Mouse (Mus musculus): Measurements from ENCODE around the gene Gpr3. TPM values are rescaled to one million over a fixed set of nuclear protein-coding genes. Genes with fewer than 3 reads are reported as not detected.

The Gpr3 gene
- polyA plus RNA-seq, 1 experiment from 2014 or later, result not detected

DNA sequence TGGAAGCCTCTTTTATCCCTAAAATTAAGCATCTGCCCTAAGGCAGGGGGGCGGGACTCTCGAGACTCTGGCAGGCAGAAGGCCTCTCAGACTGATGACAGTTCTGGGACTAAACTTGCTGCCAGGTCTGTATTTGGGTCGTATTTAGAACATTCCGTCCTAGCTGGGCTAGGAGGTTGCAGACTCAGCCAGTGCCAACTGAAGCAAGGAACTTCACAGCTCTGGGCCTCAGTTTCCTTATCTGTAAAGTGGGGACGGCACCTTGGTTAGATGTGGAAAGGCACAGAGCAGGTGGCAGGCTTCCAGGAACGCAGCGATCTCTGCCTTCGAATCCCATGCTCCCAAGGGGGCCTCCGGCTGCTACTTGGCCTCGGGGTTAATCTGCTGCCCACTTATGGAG lies 13.7 kb upstream of the Gpr3 start:
- H3K4me2 ChIP-seq, result no peak overlapping the region
- H3K4me1 ChIP-seq (replicated peaks; ENCODE audit: control insufficient read depth, insufficient read depth, low read length), result 0 out of 2 replicates have a peak, but pooled peaks cover under 1% of the 10 kb centered on the region
- no peak overlapping the region for H3K4me3 ChIP-seq (ENCODE audit: low read depth, low read length)
- 65% methylated on average over 10 of the region's 10 CpGs for WGBS
- H3K9ac ChIP-seq (ENCODE audit: low read depth, low read length), result no peak overlapping the region
- no peak for DNase-seq (ENCODE audit: low spot score)
- no peaks in the 10 kb centered on the region for H3K36me3 ChIP-seq (ENCODE audit: control insufficient read depth, insufficient read depth, low read length)
- ATAC-seq (replicated peaks; ENCODE audit: low FRiP score), result no peak
- H3K27me3 ChIP-seq (replicated peaks; ENCODE audit: control insufficient read depth, insufficient read depth, low read length), result peaks cover 17% of the 10 kb centered on the region
- H3K27ac ChIP-seq (ENCODE audit: low read depth, low read length), result no peak overlapping the region
- no peaks in the 10 kb centered on the region for H3K9me3 ChIP-seq (ENCODE audit: control insufficient read depth, low read length)

DNA sequence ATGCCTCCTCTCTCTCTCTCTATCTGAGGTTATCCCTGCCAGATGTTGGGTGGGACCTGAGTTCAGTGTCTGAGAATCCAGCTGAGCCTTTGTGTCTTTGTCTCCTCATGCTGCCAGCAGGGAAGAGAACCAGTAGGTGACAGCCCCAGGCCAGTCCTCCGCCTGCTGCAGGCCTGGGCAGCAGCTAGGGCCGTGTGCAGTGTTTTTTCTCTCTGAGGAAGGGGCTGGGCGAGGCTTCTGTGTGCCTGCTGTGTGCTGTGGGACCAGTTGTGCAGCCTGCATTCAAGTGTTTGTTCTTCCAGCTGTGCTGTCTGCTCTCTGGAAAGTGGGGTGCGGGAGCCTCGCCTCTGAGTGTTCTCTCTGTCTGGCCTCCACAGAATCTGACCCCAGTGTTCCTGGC lies 11.5 kb upstream of the Gpr3 start:
- Histone ChIP-seq H3K27ac (ENCODE audit: low read depth, low read length) (no peak overlapping the region), H3K4me3 (ENCODE audit: low read depth, low read length) (no peak overlapping the region), H3K27me3 (replicated peaks; ENCODE audit: control insufficient read depth, insufficient read depth, low read length) (peaks cover 35% of the 10 kb centered on the region), H3K9ac (ENCODE audit: low read depth, low read length) (no peak overlapping the region), H3K36me3 (ENCODE audit: control insufficient read depth, insufficient read depth, low read length) (no peaks in the 10 kb centered on the region), H3K4me1 (replicated peaks; ENCODE audit: control insufficient read depth, insufficient read depth, low read length) (0 out of 2 replicates have a peak, but pooled peaks cover 6% of the 10 kb centered on the region), H3K9me3 (ENCODE audit: control insufficient read depth, low read length) (no peaks in the 10 kb centered on the region), H3K4me2 (no peak overlapping the region)
- WGBS, result 64% methylated on average over 5 of the region's 5 CpGs
- ATAC-seq (replicated peaks; ENCODE audit: low FRiP score) (no peak), DNase-seq (ENCODE audit: low spot score) (no peak)

DNA sequence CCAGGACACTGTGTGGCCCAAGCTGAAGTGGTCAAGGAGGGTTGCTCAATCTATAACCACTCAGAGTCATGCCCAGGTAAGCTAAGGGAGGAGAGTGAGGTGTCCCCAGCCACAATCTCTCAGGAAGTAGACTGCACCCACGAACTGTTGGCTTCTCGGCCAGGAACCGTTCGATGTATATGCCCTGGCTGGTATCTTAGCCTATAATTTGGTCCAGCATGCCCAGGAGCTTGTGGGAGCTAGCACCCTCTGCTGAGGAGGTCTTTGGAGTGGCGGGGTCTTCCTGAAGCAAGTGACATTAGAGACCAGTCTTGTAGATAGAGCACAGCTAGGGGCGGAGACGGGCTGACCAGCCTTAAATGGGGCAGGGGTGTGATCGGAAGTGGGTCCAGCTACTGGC lies 9.4 kb upstream of the Gpr3 start:
- ATAC-seq (replicated peaks; ENCODE audit: low FRiP score) (no peak), DNase-seq (ENCODE audit: low spot score) (no peak)
- H3K4me3 ChIP-seq (ENCODE audit: low read depth, low read length), result no peak overlapping the region
- H3K36me3 ChIP-seq (ENCODE audit: control insufficient read depth, insufficient read depth, low read length), result no peaks in the 10 kb centered on the region
- H3K4me2 ChIP-seq, result no peak overlapping the region
- 0 out of 2 replicates have a peak, but pooled peaks cover 6% of the 10 kb centered on the region for H3K4me1 ChIP-seq (replicated peaks; ENCODE audit: control insufficient read depth, insufficient read depth, low read length)
- 70% methylated on average over 8 of the region's 8 CpGs for WGBS
- H3K27ac ChIP-seq (ENCODE audit: low read depth, low read length), result no peak overlapping the region
- H3K27me3 ChIP-seq (replicated peaks; ENCODE audit: control insufficient read depth, insufficient read depth, low read length), result peaks cover 35% of the 10 kb centered on the region
- no peaks in the 10 kb centered on the region for H3K9me3 ChIP-seq (ENCODE audit: control insufficient read depth, low read length)
- no peak overlapping the region for H3K9ac ChIP-seq (ENCODE audit: low read depth, low read length)

DNA sequence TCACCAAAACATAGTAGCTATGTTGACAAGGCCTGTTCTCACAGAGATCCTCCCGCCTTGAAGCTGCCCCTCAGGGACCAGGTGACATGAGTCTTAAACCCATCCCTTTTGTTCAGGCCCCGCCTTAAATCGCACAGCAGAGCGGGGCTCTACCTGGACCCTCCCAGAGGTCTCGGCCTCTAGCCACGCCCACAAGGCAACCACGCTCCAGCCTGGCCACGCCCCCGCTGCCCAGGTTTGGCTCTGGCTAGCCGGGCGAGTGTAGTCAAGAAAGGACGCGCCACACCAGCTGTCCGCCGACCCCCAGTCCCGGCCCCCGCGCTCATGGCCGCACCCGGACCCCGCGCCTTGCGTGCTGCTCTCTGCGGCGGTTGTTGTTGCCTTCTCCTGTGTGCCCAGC lies 8.3 kb upstream of the Gpr3 start:
- no peak for DNase-seq (ENCODE audit: low spot score)
- Histone ChIP-seq H3K27ac (ENCODE audit: low read depth, low read length) (no peak overlapping the region), H3K27me3 (replicated peaks; ENCODE audit: control insufficient read depth, insufficient read depth, low read length) (peaks cover 35% of the 10 kb centered on the region), H3K4me3 (ENCODE audit: low read depth, low read length) (peak overlapping the region; percentile 27), H3K4me1 (replicated peaks; ENCODE audit: control insufficient read depth, insufficient read depth, low read length) (0 out of 2 replicates have a peak, but pooled peaks cover 6% of the 10 kb centered on the region), H3K4me2 (peak overlapping the region; percentile 57), H3K9ac (ENCODE audit: low read depth, low read length) (0 out of 2 replicates have a peak overlapping the region, but pooled peaks have one; percentile 32), H3K9me3 (ENCODE audit: control insufficient read depth, low read length) (no peaks in the 10 kb centered on the region), H3K36me3 (ENCODE audit: control insufficient read depth, insufficient read depth, low read length) (no peaks in the 10 kb centered on the region)
- WGBS, result 4% methylated on average over 25 of the region's 25 CpGs
- no peak for ATAC-seq (replicated peaks; ENCODE audit: low FRiP score)

DNA sequence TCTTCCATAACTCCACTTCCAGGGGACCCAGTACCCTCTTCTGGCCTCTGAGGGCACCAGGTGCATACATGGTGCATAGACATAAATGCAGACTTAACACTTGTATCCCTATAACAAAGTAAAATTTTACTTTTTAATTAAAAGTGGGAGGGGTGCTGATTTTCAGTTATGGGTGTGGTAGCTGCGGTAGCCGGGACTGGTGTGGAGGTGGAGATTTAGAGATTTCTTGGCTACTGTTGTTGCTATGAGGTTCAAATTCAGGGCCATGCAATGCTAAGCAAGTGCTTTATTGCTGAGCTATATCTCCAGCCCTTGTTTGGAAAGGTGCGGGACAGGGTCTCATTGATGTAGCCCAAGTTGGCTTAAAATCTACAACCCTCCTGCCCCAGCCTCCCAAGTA lies 6.4 kb upstream of the Gpr3 start:
- Histone ChIP-seq H3K36me3 (ENCODE audit: control insufficient read depth, insufficient read depth, low read length) (no peaks in the 10 kb centered on the region), H3K27ac (ENCODE audit: low read depth, low read length) (no peak overlapping the region), H3K4me3 (ENCODE audit: low read depth, low read length) (no peak overlapping the region), H3K4me2 (no peak overlapping the region), H3K9ac (ENCODE audit: low read depth, low read length) (no peak overlapping the region), H3K9me3 (ENCODE audit: control insufficient read depth, low read length) (no peaks in the 10 kb centered on the region), H3K4me1 (replicated peaks; ENCODE audit: control insufficient read depth, insufficient read depth, low read length) (0 out of 2 replicates have a peak, but pooled peaks cover 6% of the 10 kb centered on the region), H3K27me3 (replicated peaks; ENCODE audit: control insufficient read depth, insufficient read depth, low read length) (peaks cover 42% of the 10 kb centered on the region)
- ATAC-seq (replicated peaks; ENCODE audit: low FRiP score) (no peak), DNase-seq (ENCODE audit: low spot score) (no peak)
- 73% methylated on average over 3 of the region's 3 CpGs for WGBS

DNA sequence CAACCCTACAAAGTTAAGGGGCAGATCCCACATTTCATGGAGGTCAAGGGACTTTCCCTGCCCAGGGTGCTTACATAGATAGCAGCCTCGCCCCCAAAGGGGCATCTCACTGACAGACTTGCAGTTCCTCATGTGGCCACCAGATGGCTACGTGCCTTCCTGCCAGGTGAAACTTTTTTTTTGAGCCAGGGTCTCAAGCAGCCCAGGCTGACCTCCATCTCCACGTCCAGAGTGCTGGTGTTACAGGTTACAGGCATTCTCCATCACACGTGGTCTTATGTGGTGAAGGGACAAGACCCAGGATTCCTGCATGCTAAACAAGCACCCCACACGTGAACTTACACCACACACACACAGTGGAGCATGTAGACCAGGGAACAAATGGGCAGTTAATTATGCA lies 5.3 kb upstream of the Gpr3 start:
- DNase-seq (ENCODE audit: low spot score) (no peak), ATAC-seq (replicated peaks; ENCODE audit: low FRiP score) (no peak)
- 4% methylated on average over 5 of the region's 5 CpGs for whole genome bisulfite sequencing
- no peak overlapping the region for H3K9ac ChIP-seq (ENCODE audit: low read depth, low read length)
- H3K27me3 ChIP-seq (replicated peaks; ENCODE audit: control insufficient read depth, insufficient read depth, low read length), result peaks cover 50% of the 10 kb centered on the region
- H3K4me3 ChIP-seq (ENCODE audit: low read depth, low read length), result no peak overlapping the region
- H3K36me3 ChIP-seq (ENCODE audit: control insufficient read depth, insufficient read depth, low read length), result no peaks in the 10 kb centered on the region
- H3K9me3 ChIP-seq (ENCODE audit: control insufficient read depth, low read length), result no peaks in the 10 kb centered on the region
- H3K27ac ChIP-seq (ENCODE audit: low read depth, low read length), result no peak overlapping the region
- H3K4me2 ChIP-seq, result no peak overlapping the region
- peaks cover 8% of the 10 kb centered on the region; the same call in 1 of the 2 replicates for H3K4me1 ChIP-seq (replicated peaks; ENCODE audit: control insufficient read depth, insufficient read depth, low read length)

DNA sequence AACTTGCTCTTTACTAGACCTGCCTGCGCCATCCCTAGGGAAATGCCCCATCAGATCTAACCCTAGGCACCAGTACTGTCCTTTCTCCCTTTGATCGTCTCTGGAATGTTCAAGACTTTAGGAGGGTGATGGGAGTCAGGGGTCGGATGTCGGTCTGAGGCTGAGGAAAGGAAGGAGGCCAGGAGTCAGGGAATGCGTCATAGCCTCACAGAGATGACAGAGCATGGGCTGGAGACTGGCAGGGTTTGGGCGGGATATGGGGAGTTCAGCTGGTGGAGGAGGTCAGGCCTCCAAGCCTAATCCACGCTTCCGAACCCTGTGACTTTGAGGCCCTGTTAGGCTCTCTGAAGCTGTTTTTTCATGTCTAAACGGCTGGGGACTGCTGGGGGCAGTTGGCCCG lies 1.3 kb upstream of the Gpr3 start:
- Histone ChIP-seq H3K4me1 (replicated peaks; ENCODE audit: control insufficient read depth, insufficient read depth, low read length) (peaks cover 8% of the 10 kb centered on the region; the same call in 1 of the 2 replicates), H3K9ac (ENCODE audit: low read depth, low read length) (no peak overlapping the region), H3K4me2 (no peak overlapping the region; the same call in 1 of the 2 replicates), H3K4me3 (ENCODE audit: low read depth, low read length) (no peak overlapping the region), H3K27ac (ENCODE audit: low read depth, low read length) (no peak overlapping the region), H3K9me3 (ENCODE audit: control insufficient read depth, low read length) (no peaks in the 10 kb centered on the region), H3K36me3 (ENCODE audit: control insufficient read depth, insufficient read depth, low read length) (no peaks in the 10 kb centered on the region), H3K27me3 (replicated peaks; ENCODE audit: control insufficient read depth, insufficient read depth, low read length) (peaks cover 53% of the 10 kb centered on the region)
- no peak for ATAC-seq (replicated peaks; ENCODE audit: low FRiP score)
- WGBS, result 19% methylated on average over 10 of the region's 10 CpGs
- DNase-seq (ENCODE audit: low spot score), result no peak

DNA sequence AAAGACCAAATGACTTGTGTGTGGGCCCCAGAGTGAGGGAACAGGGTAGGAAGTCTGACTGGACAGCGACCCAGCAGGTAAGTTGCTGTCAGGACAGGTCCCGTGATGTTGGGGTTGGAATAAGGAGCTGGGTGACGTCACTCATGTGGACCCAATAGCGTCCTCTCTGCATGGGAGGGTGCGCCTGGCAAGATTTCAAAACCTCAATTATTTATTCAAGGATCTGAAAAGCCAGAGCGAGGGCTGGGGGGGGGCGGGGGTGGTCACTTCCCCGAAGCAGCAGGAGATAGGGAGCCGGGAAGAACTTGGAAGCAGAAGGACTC lies 893 bp upstream of the Gpr3 start:
- Histone ChIP-seq H3K4me3 (ENCODE audit: low read depth, low read length) (no peak overlapping the region; the same call in 1 of the 2 replicates), H3K27me3 (replicated peaks; ENCODE audit: control insufficient read depth, insufficient read depth, low read length) (peaks cover 57% of the 10 kb centered on the region), H3K4me1 (replicated peaks; ENCODE audit: control insufficient read depth, insufficient read depth, low read length) (peaks cover 8% of the 10 kb centered on the region; the same call in 1 of the 2 replicates), H3K4me2 (peak overlapping the region; percentile 97), H3K9me3 (ENCODE audit: control insufficient read depth, low read length) (no peaks in the 10 kb centered on the region), H3K27ac (ENCODE audit: low read depth, low read length) (no peak overlapping the region), H3K36me3 (ENCODE audit: control insufficient read depth, insufficient read depth, low read length) (no peaks in the 10 kb centered on the region), H3K9ac (ENCODE audit: low read depth, low read length) (no peak overlapping the region)
- DNase-seq (ENCODE audit: low spot score) (no peak), ATAC-seq (replicated peaks; ENCODE audit: low FRiP score) (no peak)
- WGBS, result 4% methylated on average over 9 of the region's 9 CpGs

DNA sequence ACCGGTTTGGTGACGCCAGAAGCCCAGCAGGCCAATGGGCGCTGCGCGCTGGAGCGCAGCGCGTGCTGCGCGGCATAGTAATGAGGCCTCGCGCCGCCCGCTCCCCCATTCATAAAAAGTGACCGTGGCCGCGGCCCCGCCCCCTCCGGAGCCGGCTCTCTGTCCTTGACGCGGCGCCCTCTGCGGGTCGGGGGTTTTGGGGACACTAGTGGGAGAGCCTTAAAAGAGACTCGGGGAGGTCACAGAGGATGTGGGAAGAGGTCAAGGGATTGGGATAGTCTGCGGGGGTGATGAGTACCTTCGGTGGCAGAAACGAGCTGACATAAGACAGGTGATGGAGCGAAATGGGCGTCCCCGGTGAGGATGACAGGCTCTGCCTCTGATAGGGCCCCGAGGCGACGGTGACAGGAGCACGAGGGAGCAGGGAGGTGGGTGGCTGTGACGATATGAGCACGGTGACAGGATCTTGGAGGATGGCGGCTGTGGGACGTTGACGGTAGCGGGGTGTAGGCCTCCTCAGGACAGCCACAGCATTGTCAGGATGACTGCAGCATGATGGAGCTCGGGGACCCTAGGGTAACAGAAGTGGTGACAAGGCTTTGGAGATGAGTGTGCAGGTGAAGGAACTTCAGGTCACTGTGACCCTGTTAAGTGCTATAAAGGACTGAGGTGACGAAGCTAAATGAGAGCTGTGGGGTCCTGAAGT lies 379 bp upstream of the Gpr3 start:
- Histone ChIP-seq H3K9ac (ENCODE audit: low read depth, low read length) (peak overlapping the region; percentile 50; the same call in 1 of the 2 replicates), H3K4me2 (peak overlapping the region; percentile 97), H3K4me1 (replicated peaks; ENCODE audit: control insufficient read depth, insufficient read depth, low read length) (peaks cover 8% of the 10 kb centered on the region; the same call in 1 of the 2 replicates), H3K27me3 (replicated peaks; ENCODE audit: control insufficient read depth, insufficient read depth, low read length) (peaks cover 58% of the 10 kb centered on the region), H3K27ac (ENCODE audit: low read depth, low read length) (no peak overlapping the region), H3K36me3 (ENCODE audit: control insufficient read depth, insufficient read depth, low read length) (no peaks in the 10 kb centered on the region), H3K4me3 (ENCODE audit: low read depth, low read length) (peak overlapping the region; percentile 69), H3K9me3 (ENCODE audit: control insufficient read depth, low read length) (no peaks in the 10 kb centered on the region)
- DNase-seq (ENCODE audit: low spot score) (peak; percentile 80), ATAC-seq (replicated peaks; ENCODE audit: low FRiP score) (peak; percentile 87)
- 3% methylated on average over 44 of the region's 44 CpGs for WGBS

Measured in liver, embryonic 11.5 days (tissue).